27 mouse cellular contexts compared by ENCODE assay signal in the genomic region with DNA sequence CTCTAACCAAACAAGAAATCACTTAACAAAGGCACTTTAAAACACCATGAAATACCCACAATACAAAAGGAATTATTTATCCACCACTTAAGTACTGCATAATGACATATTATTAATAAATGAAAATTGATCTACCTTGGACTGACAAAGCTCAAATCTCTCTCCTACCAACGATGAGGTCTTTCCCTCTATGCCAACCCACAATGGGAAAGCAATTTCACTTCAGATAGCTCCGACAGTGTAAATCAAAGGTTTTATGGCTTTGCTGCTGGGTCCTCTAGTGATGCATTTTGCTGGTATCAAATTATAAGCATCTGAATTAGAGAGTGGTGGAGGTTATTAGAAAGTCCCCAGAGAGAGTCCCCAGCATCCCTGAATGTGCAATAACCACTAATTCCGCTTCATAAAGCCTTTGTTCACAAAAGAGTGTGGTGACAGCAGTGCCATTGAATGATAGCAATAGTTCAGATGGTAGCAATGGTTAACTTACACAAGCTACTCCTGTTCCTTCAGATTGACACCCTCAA.
DNase-seq lines count a peak whose midpoint lies in the region; ATAC-seq and TF ChIP-seq lines count a peak whose summit lies in the region.
"Had no signal": no experiment of that assay in that cellular context is flagged by ENCODE, and none has a peak within 500 bp of the region (broad histone marks: within the 10 kb centered on the region; RNA-seq: fewer than 3 reads in every experiment).

No protein-coding gene starts in this region.

- no peaks in the 10 kb centered on the region for H3K27me3 ChIP-seq in forebrain, embryonic 14.5 days (replicated peaks; ENCODE audit: control insufficient read depth, insufficient read depth, low read length)
- H3K27me3 ChIP-seq in forebrain, embryonic 10.5 days (ENCODE audit: poor library complexity, severe bottlenecking), result no peaks in the 10 kb centered on the region
- H3K27me3 ChIP-seq in neural tube, embryonic 13.5 days, result no peaks in the 10 kb centered on the region
- H3K27me3 ChIP-seq: CH12.LX; embryonic facial prominence, embryonic 13.5 days; forebrain, embryonic 15.5 days; heart, embryonic 12.5 days; heart, embryonic 15.5 days; hindbrain, embryonic 13.5 days; Patski had no signal

- no peak overlapping the region for H3K27ac ChIP-seq in forebrain, embryonic 14.5 days (ENCODE audit: low read depth, low read length)
- no peak overlapping the region for H3K27ac ChIP-seq in forebrain, embryonic 10.5 days
- no peak overlapping the region for H3K27ac ChIP-seq in neural tube, embryonic 13.5 days (replicated peaks)
- H3K27ac ChIP-seq: embryonic facial prominence, embryonic 13.5 days; forebrain, embryonic 15.5 days; heart, embryonic 15.5 days; hindbrain, embryonic 10.5 days; hindbrain, embryonic 13.5 days had no signal

- peak; percentile 7 for DNase-seq in forebrain, embryonic 14.5 days (ENCODE audit: low spot score)
- DNase-seq in forebrain, embryonic 10.5 days (ENCODE audit: extremely low spot score, low spot score), result no peak
- DNase-seq in brain, embryonic 14.5 days (ENCODE audit: low read depth), result peak; percentile 31
- DNase-seq: adrenal gland, postnatal 10 days; adrenal gland, postnatal 36 days; B cell, adult 2 months; cerebellum, adult 11 months; cerebellum, adult 2 months; cerebellum, adult 9-11 months; cerebellum, postnatal 25 days; gastrocnemius, postnatal 25 days; heart, adult 18-20 months; heart, postnatal 10 days; heart, postnatal 36 days had no signal

- ATAC-seq in forebrain, embryonic 14.5 days, result no peak
- peak; percentile 87 for ATAC-seq in neural tube, embryonic 13.5 days (ENCODE audit: low read depth)
- ATAC-seq in inflammation-experienced regulatory T-cells, adult 6 months, result no peak
- no peak for ATAC-seq in megakaryocyte progenitor cell, adult 5-6 weeks (replicated peaks; ENCODE audit: poor library complexity)
- ATAC-seq: forebrain, embryonic 15.5 days; hindbrain, embryonic 16.5 days; Patski had no signal

- no peaks in the 10 kb centered on the region for H3K4me1 ChIP-seq in forebrain, embryonic 14.5 days (ENCODE audit: control insufficient read depth, insufficient read depth, low read length)
- no peaks in the 10 kb centered on the region for H3K4me1 ChIP-seq in forebrain, embryonic 10.5 days
- H3K4me1 ChIP-seq in neural tube, embryonic 13.5 days (replicated peaks), result no peaks in the 10 kb centered on the region
- H3K4me1 ChIP-seq: embryonic facial prominence, embryonic 13.5 days; forebrain, embryonic 15.5 days; heart, embryonic 12.5 days; heart, embryonic 15.5 days; hindbrain, embryonic 13.5 days had no signal

- no peak for TF ChIP-seq CTCF in brain, embryonic 14.5 days (IDR thresholded peaks at IDR 0.05; ENCODE audit: borderline replicate concordance, extremely low read depth, insufficient read depth, insufficient read length)

- TF ChIP-seq POLR2A in brain, embryonic 14.5 days (IDR thresholded peaks at IDR 0.05; ENCODE audit: borderline replicate concordance, extremely low read depth, insufficient read depth, insufficient read length, poor library complexity, severe bottlenecking), result no peak

- H3K4me3 ChIP-seq in forebrain, embryonic 14.5 days (ENCODE audit: low read depth, low read length), result no peak overlapping the region
- no peak overlapping the region for H3K4me3 ChIP-seq in forebrain, embryonic 10.5 days
- H3K4me3 ChIP-seq in neural tube, embryonic 13.5 days, result no peak overlapping the region
- H3K4me3 ChIP-seq: embryonic facial prominence, embryonic 13.5 days; forebrain, embryonic 15.5 days; heart, embryonic 12.5 days; heart, embryonic 15.5 days; hindbrain, embryonic 10.5 days; hindbrain, embryonic 13.5 days had no signal

- no peak overlapping the region for H3K9ac ChIP-seq in forebrain, embryonic 14.5 days (ENCODE audit: low read length)
- no peak overlapping the region for H3K9ac ChIP-seq in neural tube, embryonic 13.5 days
- H3K9ac ChIP-seq: embryonic facial prominence, embryonic 13.5 days; forebrain, embryonic 15.5 days; heart, embryonic 12.5 days; heart, embryonic 15.5 days; hindbrain, embryonic 13.5 days had no signal

- no peaks in the 10 kb centered on the region for H3K36me3 ChIP-seq in forebrain, embryonic 14.5 days (ENCODE audit: control insufficient read depth, insufficient read depth, low read length)
- H3K36me3 ChIP-seq in forebrain, embryonic 10.5 days (replicated peaks), result no peaks in the 10 kb centered on the region
- no peaks in the 10 kb centered on the region for H3K36me3 ChIP-seq in neural tube, embryonic 13.5 days
- H3K36me3 ChIP-seq: embryonic facial prominence, embryonic 13.5 days; forebrain, embryonic 15.5 days; G1E; heart, embryonic 12.5 days; heart, embryonic 15.5 days; hindbrain, embryonic 10.5 days; hindbrain, embryonic 13.5 days had no signal

- H3K4me2 ChIP-seq in forebrain, embryonic 14.5 days (ENCODE audit: low read length), result no peak overlapping the region
- H3K4me2 ChIP-seq in neural tube, embryonic 13.5 days, result no peak overlapping the region
- H3K4me2 ChIP-seq: embryonic facial prominence, embryonic 13.5 days; forebrain, embryonic 15.5 days; heart, embryonic 12.5 days; heart, embryonic 15.5 days; hindbrain, embryonic 13.5 days had no signal

- no peaks in the 10 kb centered on the region for H3K9me3 ChIP-seq in forebrain, embryonic 14.5 days (replicated peaks; ENCODE audit: control insufficient read depth, low read length)
- no peaks in the 10 kb centered on the region for H3K9me3 ChIP-seq in forebrain, embryonic 10.5 days
- no peaks in the 10 kb centered on the region for H3K9me3 ChIP-seq in neural tube, embryonic 13.5 days
- H3K9me3 ChIP-seq: embryonic facial prominence, embryonic 13.5 days; forebrain, embryonic 15.5 days; G1E; heart, embryonic 12.5 days; heart, embryonic 15.5 days; hindbrain, embryonic 10.5 days; hindbrain, embryonic 13.5 days had no signal

- WGBS in forebrain, embryonic 14.5 days, result 78% methylated on average over 3 of the region's 3 CpGs
- 84% methylated on average over 3 of the region's 3 CpGs for WGBS in forebrain, embryonic 10.5 days
- WGBS in neural tube, embryonic 13.5 days, result 23% methylated on average over 3 of the region's 3 CpGs
